Mouse (Mus musculus) thymus, adult 2 months (tissue): ENCODE measurements around the gene Gabrb3.

Experiments used
- CTCF ChIP-seq: fragments of 200-500 bp; IDR thresholded peaks from 2 replicates; pipeline ENCODE4 v1.5.1; 2012; ENCODE audit warnings: mild to moderate bottlenecking, control low read depth, low read length, moderate library complexity, borderline replicate concordance; ENCODE audit not compliant: control insufficient read depth, poor library complexity, insufficient read depth; ENCODE audit errors: extremely low read depth
- POLR2A ChIP-seq: fragments of 200-500 bp; IDR thresholded peaks from 2 replicates; pipeline ENCODE4 v1.6.1; 2012; ENCODE audit warnings: mild to moderate bottlenecking, low read length, control low read depth, moderate library complexity; ENCODE audit not compliant: control insufficient read depth, poor library complexity, insufficient read depth; ENCODE audit errors: extremely low read depth

- TF ChIP-seq POLR2A (no peak), CTCF (no peak)
Measured at GRCm38 (mm10) chr7:57677352-57677751, 257.9 kb downstream of the Gabrb3 start.
